Mouse (Mus musculus) ES-E14 (cell line): ENCODE results near the gene Nkx2-3. TPM values are rescaled to one million over a fixed set of nuclear protein-coding genes. Genes with fewer than 3 reads are reported as not detected.

Source experiments
- DNase-seq: peaks from one replicate; pipeline ENCODE4 v3.0.0-alpha.2; 2013; ENCODE audit warnings: low read depth, low spot score
- H3K27ac ChIP-seq: 2 replicates; pipeline ENCODE4 v1.5.1; 2012; ENCODE audit warnings: low read depth, mild to moderate bottlenecking, low read length, moderate library complexity, mixed read lengths; ENCODE audit not compliant: poor library complexity, insufficient read depth, severe bottlenecking
- H3K36me3 ChIP-seq: 2 replicates; pipeline ENCODE4 v1.6.1; 2012; ENCODE audit warnings: mild to moderate bottlenecking, low read length, moderate library complexity, mixed read lengths; ENCODE audit not compliant: control insufficient read depth, poor library complexity, insufficient read depth, severe bottlenecking
- H3K4me1 ChIP-seq, 2 experiments: fragments of 150-350 bp in 1 of 2; sonication (generic) in 1 of 2; 2 replicates each; pipeline ENCODE4 v1.6.1; 2012; ENCODE audit warnings: low read length in 2 of 2, mild to moderate bottlenecking in 1 of 2, mixed read lengths in 1 of 2; ENCODE audit not compliant: control insufficient read depth in 2 of 2, insufficient read depth in 2 of 2, poor library complexity in 1 of 2
- H3K4me3 ChIP-seq, 2 experiments: fragments of 150-350 bp in 1 of 2; sonication (generic) in 1 of 2; 2 replicates each; pipeline ENCODE4 v1.5.1; 2012; ENCODE audit warnings: low read length in 2 of 2, low read depth in 1 of 2, mild to moderate bottlenecking in 1 of 2, mixed read lengths in 1 of 2; ENCODE audit not compliant: insufficient read depth in 1 of 2, poor library complexity in 1 of 2, severe bottlenecking in 1 of 2
- H3K9ac ChIP-seq: 2 replicates; pipeline ENCODE4 v1.6.1; 2012; ENCODE audit warnings: low read depth, mild to moderate bottlenecking, low read length, mixed read lengths; ENCODE audit not compliant: poor library complexity, insufficient read depth, severe bottlenecking
- H3K9me3 ChIP-seq: fragments of 150-350 bp; sonication (generic); 2 replicates; pipeline ENCODE4 v1.6.1; 2012; ENCODE audit warnings: low read depth, mild to moderate bottlenecking, low read length; ENCODE audit not compliant: control insufficient read depth, insufficient read depth
- CHD2 ChIP-seq: IDR thresholded peaks from 2 replicates; pipeline ENCODE4 v1.6.1; 2014; ENCODE audit warnings: mild to moderate bottlenecking, low read depth, low read length, inconsistent platforms
- HCFC1 ChIP-seq: IDR thresholded peaks from 2 replicates; pipeline ENCODE4 v1.6.1; 2012; ENCODE audit warnings: low read length, inconsistent platforms, borderline replicate concordance; ENCODE audit not compliant: insufficient read depth
- MAFK ChIP-seq: IDR thresholded peaks from 2 replicates; pipeline ENCODE4 v1.6.1; 2014; ENCODE audit warnings: mild to moderate bottlenecking, low read depth, low read length, inconsistent platforms; ENCODE audit not compliant: insufficient read depth
- ZC3H11A ChIP-seq: IDR thresholded peaks from 2 replicates; pipeline ENCODE4 v1.6.1; 2012; ENCODE audit warnings: low read depth, mild to moderate bottlenecking, inconsistent platforms, low read length, borderline replicate concordance
- ZNF384 ChIP-seq: IDR thresholded peaks from 2 replicates; pipeline ENCODE4 v1.6.1; 2012; ENCODE audit warnings: low read depth, low read length, inconsistent platforms
- in situ Hi-C, 2 experiments: fragments of 600-800 bp; cut with MboI; formaldehyde crosslinking; loops; one replicate each; pipeline ENCODE4 v1.15.1; 2025; ENCODE audit warnings: low sequenced_read_pairs in 2 of 2, inconsistent platforms in 1 of 2; ENCODE audit not compliant: unreplicated experiment in 2 of 2
- total RNA-seq: library from RNA; depleted of rRNA; stranded (reverse); fragments of 300-350 nt; gene quantifications from 2 replicates; pipeline ENCODE4 v1.2.3, GENCODE M21; 2012

The Nkx2-3 gene
- total RNA-seq, 1 experiment = 0.27 TPM

DNA sequence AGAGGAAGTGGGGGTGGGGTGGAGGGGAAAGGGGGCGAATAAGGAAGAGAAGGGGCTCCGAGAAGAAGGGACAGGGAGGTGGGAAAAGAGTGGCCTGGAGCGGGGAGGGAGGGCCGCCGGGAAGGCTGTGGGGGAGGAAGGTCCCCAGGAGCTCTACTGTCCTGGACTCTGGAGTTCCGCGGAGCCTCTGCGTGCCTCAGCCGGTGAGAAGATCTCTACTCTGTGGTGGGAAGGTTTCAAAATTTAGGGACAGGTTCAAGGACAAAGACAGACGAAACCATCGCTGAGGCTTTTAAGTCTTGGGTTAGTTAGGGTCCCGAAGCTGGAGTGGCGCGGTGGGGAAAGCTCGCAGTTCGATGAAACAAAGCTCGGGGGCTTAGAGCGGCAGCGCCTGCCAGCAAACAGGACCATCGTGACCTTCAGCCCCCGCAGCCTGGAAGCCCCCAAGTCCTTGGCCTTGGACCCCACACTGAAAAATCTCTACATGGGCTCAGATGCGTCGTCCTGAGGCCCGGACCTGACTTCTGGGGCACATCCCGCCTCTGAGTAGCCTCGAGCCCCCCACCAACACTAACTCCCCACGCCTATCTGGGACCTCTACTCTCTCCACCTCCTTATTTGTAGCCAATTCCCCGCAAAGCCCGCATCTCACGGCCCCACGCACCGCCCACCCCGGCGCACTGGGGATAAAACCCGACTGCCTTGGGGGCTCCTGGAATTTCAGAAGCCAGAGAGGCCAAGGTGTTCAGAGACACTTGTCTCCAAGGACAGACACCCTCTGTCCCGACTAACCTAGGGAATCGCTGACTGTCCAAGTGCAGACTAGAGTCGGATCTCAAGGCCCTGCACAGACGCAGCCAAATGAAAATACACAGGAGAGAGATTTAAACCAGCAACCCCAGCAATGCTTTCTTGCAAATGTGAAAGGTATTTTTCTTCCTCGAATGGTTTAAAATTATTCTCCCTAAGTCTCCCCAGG lies 5.3 kb upstream of the Nkx2-3 start:
- Histone ChIP-seq H3K9me3 (no peaks in the 10 kb centered on the region), H3K9ac (no peak overlapping the region), H3K4me3 (peak overlapping the region in 1 of 2 experiments; percentile 13; a peak in 1 of 4 replicates), H3K4me1 (no peaks in the 10 kb centered on the region; a peak in 1 of 4 replicates), H3K27ac (no peak overlapping the region), H3K36me3 (no peaks in the 10 kb centered on the region)
- no peak for DNase-seq
- in situ Hi-C loops = loop anchor here (5.0 to 25.0 kb wide), 5 partner anchors 1148 to 1630 kb away; partner anchors contain the start of genes Lbx1 (in 2 of the 2), Tlx1 (in 2 of the 2) and Pax2 (in 1 of the 2)
- no peak for TF ChIP-seq MAFK
- TF ChIP-seq CHD2 = no peak
- no peak for TF ChIP-seq HCFC1
- no peak for TF ChIP-seq ZC3H11A
- no peak for TF ChIP-seq ZNF384

DNA sequence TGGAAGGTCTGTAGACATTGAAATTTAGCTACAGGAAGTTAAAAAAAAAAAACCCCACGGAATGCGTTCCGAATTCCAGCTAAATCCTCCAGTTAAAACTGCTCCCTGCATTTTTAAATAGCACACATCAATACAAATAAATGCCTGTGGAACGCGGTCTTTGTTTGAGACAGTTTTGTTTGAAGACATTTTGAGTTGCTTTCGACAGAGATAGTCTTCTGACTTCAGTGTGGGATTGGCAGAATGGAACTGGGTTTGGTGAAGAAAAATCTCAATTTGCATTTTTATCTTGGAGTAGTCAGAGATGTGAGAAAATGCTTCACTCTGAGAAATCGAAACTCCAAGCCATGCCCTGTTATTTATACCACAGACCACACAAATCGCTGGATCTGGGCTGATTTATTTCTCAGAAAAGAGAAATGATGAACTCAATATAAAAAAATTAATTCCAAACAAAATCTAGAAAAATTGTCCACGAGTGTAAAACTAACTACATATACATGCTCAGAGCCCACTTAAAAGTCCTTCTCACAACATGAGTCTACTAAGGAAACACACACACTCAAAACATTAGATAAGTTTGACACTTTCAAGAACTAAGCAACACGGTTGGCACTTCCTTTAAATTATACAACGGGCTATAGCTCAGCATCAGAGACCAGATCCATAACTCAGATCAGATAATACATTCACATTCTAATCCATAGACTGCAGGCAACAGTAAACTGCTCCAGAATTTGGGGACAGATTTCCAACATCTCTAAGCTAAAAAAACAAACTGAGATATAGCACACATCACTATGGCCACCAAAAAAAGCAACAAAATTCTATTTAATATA lies 4.1 kb upstream of the Nkx2-3 start:
- no peaks in the 10 kb centered on the region for H3K9me3 ChIP-seq
- no peak for DNase-seq
- TF ChIP-seq HCFC1 (no peak), ZNF384 (no peak), CHD2 (no peak), MAFK (no peak), ZC3H11A (no peak)
- H3K27ac ChIP-seq = no peak overlapping the region
- H3K4me1 ChIP-seq = peaks cover 0 to 2% of the 10 kb centered on the region in 2 experiments; a peak in 1 of 4 replicates
- H3K9ac ChIP-seq = no peak overlapping the region
- H3K4me3 ChIP-seq = no peak overlapping the region
- H3K36me3 ChIP-seq = no peaks in the 10 kb centered on the region
- in situ Hi-C loops = loop anchor here (5.0 to 25.0 kb wide), 5 partner anchors 1147 to 1629 kb away; partner anchors contain the start of genes Lbx1 (in 2 of the 2), Tlx1 (in 2 of the 2) and Pax2 (in 1 of the 2)

DNA sequence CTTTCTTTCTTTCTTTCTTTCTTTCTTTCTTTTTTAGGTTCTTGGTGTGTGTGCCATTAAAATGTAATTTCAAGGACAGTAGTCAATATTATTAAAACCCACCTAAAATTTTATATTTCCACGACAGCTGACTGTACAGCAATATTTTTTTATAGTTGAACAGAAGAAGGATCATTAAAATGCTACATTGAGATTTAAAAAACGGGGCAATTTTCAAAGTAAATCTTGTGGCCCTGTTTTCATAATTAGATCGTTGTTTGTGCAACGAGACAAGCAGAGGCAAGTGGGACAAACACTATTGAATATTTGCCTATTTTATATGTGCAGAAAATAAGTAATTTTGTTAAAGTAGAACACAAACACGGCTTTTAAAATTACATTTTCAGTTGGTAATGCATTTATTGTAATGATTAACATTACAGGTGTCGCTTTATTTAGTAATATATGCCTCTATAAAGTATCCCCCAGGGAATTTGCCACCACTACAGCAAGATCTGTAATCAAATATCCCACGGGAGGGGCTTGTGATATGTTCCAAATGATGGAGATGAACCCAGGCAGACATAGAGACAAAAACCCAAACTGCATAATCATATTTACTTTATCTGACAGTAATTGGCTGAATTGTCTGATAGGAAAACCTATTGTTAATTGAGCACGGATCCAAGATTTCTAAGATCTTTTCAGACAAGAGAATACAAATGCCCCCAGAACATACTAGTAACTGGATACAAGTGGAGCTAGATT lies 3.2 kb upstream of the Nkx2-3 start:
- in situ Hi-C loops = loop anchor here (5.0 to 25.0 kb wide), 5 partner anchors 1146 to 1628 kb away; partner anchors contain the start of genes Lbx1 (in 2 of the 2), Tlx1 (in 2 of the 2) and Pax2 (in 1 of the 2)
- no peak overlapping the region for H3K4me3 ChIP-seq
- H3K9me3 ChIP-seq = no peaks in the 10 kb centered on the region
- H3K36me3 ChIP-seq = no peaks in the 10 kb centered on the region
- DNase-seq = no peak
- H3K4me1 ChIP-seq = peaks cover 0 to 2% of the 10 kb centered on the region in 2 experiments; a peak in 1 of 4 replicates
- H3K27ac ChIP-seq = no peak overlapping the region
- TF ChIP-seq HCFC1 (no peak), MAFK (no peak), ZNF384 (no peak), CHD2 (no peak), ZC3H11A (no peak)
- no peak overlapping the region for H3K9ac ChIP-seq
